Mouse (Mus musculus): ENCODE measurements around the gene Lingo1. TPM values are rescaled to one million over a fixed set of nuclear protein-coding genes. Genes with fewer than 3 reads are reported as not detected.

Lingo1 gene
- total and polyA plus RNA-seq, 2 experiments: under 0.01 to 0.27 TPM

- WGBS: 71% methylated on average over 1 of the region's 1 CpGs
- no peak for TF ChIP-seq POLR2A (IDR thresholded peaks at IDR 0.05; ENCODE audit: extremely low read depth, insufficient read depth, low read length)
- TF ChIP-seq CTCF (IDR thresholded peaks at IDR 0.05; ENCODE audit: low read depth, low read length): no peak
- Histone ChIP-seq H3K36me3 (ENCODE audit: control insufficient read depth, insufficient read depth, low read length) (no peaks in the 10 kb centered on the region), H3K9ac (ENCODE audit: low read depth, low read length) (no peak overlapping the region), H3K4me1 (ENCODE audit: control insufficient read depth, insufficient read depth, low read length) (no peaks in the 10 kb centered on the region), H3K79me2 (ENCODE audit: control insufficient read depth, insufficient read depth, low read length) (no peaks in the 10 kb centered on the region), H3K4me3 (ENCODE audit: insufficient read depth, low read depth, low read length) (no peak overlapping the region), H3K27me3 (ENCODE audit: control insufficient read depth, insufficient read depth, low read length) (no peaks in the 10 kb centered on the region), H3K27ac (replicated peaks; ENCODE audit: insufficient read depth, low read depth, low read length) (no peak overlapping the region)
- DNase-seq (ENCODE audit: extremely low read depth, low read depth, low spot score): no peak
These were observed 105.6 kb downstream of the Lingo1 start for GRCm38 (mm10) chr9:56690679-56691078.

DNA sequence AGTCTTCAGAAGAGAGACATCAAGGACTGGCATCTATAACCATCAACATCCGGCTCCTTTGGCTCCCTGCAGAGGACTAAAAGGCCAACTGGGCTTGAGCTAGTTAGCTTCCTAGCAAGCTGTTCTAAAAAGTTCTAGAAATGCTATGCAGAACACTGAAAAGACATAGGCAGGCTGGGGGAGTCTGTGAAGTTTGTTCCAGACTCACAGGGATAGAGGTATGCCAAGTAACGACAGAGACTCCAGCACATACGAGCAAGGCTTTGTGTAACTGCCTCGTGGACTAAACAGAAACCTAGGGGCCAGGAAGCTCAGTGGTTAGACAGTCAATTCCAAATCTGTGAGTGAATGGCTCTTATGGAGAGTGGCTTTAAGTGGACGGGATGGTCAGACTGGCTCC, 108.8 kb downstream of the Lingo1 start:
- no peak overlapping the region for H3K4me3 ChIP-seq (ENCODE audit: insufficient read depth, low read depth, low read length)
- no peaks in the 10 kb centered on the region for H3K27me3 ChIP-seq (ENCODE audit: control insufficient read depth, insufficient read depth, low read length)
- no peaks in the 10 kb centered on the region for H3K36me3 ChIP-seq (ENCODE audit: control insufficient read depth, insufficient read depth, low read length)
- WGBS: 87% methylated on average over 5 of the region's 5 CpGs
- H3K4me1 ChIP-seq (ENCODE audit: control insufficient read depth, insufficient read depth, low read length): no peaks in the 10 kb centered on the region
- DNase-seq (ENCODE audit: extremely low read depth, low read depth, low spot score): no peak
- no peaks in the 10 kb centered on the region for H3K79me2 ChIP-seq (ENCODE audit: control insufficient read depth, insufficient read depth, low read length)
- TF ChIP-seq POLR2A (IDR thresholded peaks at IDR 0.05; ENCODE audit: extremely low read depth, insufficient read depth, low read length) (no peak), CTCF (IDR thresholded peaks at IDR 0.05; ENCODE audit: low read depth, low read length) (no peak)
- H3K9ac ChIP-seq (ENCODE audit: low read depth, low read length): no peak overlapping the region
- no peak overlapping the region for H3K27ac ChIP-seq (replicated peaks; ENCODE audit: insufficient read depth, low read depth, low read length)

DNA sequence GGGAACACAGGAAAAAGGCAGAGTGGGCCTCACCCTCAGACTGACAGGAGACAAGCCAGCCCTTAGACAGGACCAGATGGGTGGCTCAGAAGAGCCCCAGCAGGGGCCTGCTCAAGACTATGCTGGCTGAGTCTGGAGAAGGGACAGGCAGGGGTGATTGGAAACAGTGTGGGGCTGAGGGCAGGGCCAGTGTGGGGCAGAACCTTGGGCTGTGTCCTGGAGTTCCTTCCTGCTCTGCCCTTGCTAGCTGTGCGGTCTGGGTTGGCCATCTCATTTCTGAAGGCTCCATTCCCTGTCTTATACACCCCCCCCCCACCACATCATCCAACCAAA, 109.2 kb downstream of the Lingo1 start:
- WGBS: 72% methylated on average over 1 of the region's 1 CpGs
- H3K4me1 ChIP-seq (ENCODE audit: control insufficient read depth, insufficient read depth, low read length): no peaks in the 10 kb centered on the region
- H3K27me3 ChIP-seq (ENCODE audit: control insufficient read depth, insufficient read depth, low read length): no peaks in the 10 kb centered on the region
- no peak for TF ChIP-seq CTCF (IDR thresholded peaks at IDR 0.05; ENCODE audit: low read depth, low read length)
- TF ChIP-seq POLR2A (IDR thresholded peaks at IDR 0.05; ENCODE audit: extremely low read depth, insufficient read depth, low read length): no peak
- no peak for DNase-seq (ENCODE audit: extremely low read depth, low read depth, low spot score)
- no peak overlapping the region for H3K9ac ChIP-seq (ENCODE audit: low read depth, low read length)
- H3K27ac ChIP-seq (replicated peaks; ENCODE audit: insufficient read depth, low read depth, low read length): no peak overlapping the region
- no peaks in the 10 kb centered on the region for H3K79me2 ChIP-seq (ENCODE audit: control insufficient read depth, insufficient read depth, low read length)
- H3K4me3 ChIP-seq (ENCODE audit: insufficient read depth, low read depth, low read length): no peak overlapping the region
- H3K36me3 ChIP-seq (ENCODE audit: control insufficient read depth, insufficient read depth, low read length): no peaks in the 10 kb centered on the region

- no peaks in the 10 kb centered on the region for H3K4me1 ChIP-seq (ENCODE audit: control insufficient read depth, insufficient read depth, low read length)
- no peak overlapping the region for H3K27ac ChIP-seq (replicated peaks; ENCODE audit: insufficient read depth, low read depth, low read length)
- TF ChIP-seq POLR2A (IDR thresholded peaks at IDR 0.05; ENCODE audit: extremely low read depth, insufficient read depth, low read length) (no peak), CTCF (IDR thresholded peaks at IDR 0.05; ENCODE audit: low read depth, low read length) (no peak)
- WGBS: 68% methylated on average over 14 of the region's 14 CpGs
- no peak for DNase-seq (ENCODE audit: extremely low read depth, low read depth, low spot score)
- H3K36me3 ChIP-seq (ENCODE audit: control insufficient read depth, insufficient read depth, low read length): no peaks in the 10 kb centered on the region
- H3K4me3 ChIP-seq (ENCODE audit: insufficient read depth, low read depth, low read length): no peak overlapping the region
- no peaks in the 10 kb centered on the region for H3K27me3 ChIP-seq (ENCODE audit: control insufficient read depth, insufficient read depth, low read length)
- H3K9ac ChIP-seq (ENCODE audit: low read depth, low read length): no peak overlapping the region
- H3K79me2 ChIP-seq (ENCODE audit: control insufficient read depth, insufficient read depth, low read length): no peaks in the 10 kb centered on the region
These were observed 109.7 kb downstream of the Lingo1 start for GRCm38 (mm10) chr9:56686339-56687144.

- Histone ChIP-seq H3K27ac (replicated peaks; ENCODE audit: insufficient read depth, low read depth, low read length) (no peak overlapping the region), H3K27me3 (ENCODE audit: control insufficient read depth, insufficient read depth, low read length) (no peaks in the 10 kb centered on the region), H3K4me3 (ENCODE audit: insufficient read depth, low read depth, low read length) (no peak overlapping the region), H3K36me3 (ENCODE audit: control insufficient read depth, insufficient read depth, low read length) (no peaks in the 10 kb centered on the region), H3K4me1 (ENCODE audit: control insufficient read depth, insufficient read depth, low read length) (no peaks in the 10 kb centered on the region), H3K9ac (ENCODE audit: low read depth, low read length) (no peak overlapping the region), H3K79me2 (ENCODE audit: control insufficient read depth, insufficient read depth, low read length) (no peaks in the 10 kb centered on the region)
- no peak for TF ChIP-seq POLR2A (IDR thresholded peaks at IDR 0.05; ENCODE audit: extremely low read depth, insufficient read depth, low read length)
- no peak for TF ChIP-seq CTCF (IDR thresholded peaks at IDR 0.05; ENCODE audit: low read depth, low read length)
- DNase-seq (ENCODE audit: extremely low read depth, low read depth, low spot score): no peak
- 59% methylated on average over 4 of the region's 4 CpGs for WGBS
These were observed 113.4 kb downstream of the Lingo1 start for GRCm38 (mm10) chr9:56682826-56683225.

DNA sequence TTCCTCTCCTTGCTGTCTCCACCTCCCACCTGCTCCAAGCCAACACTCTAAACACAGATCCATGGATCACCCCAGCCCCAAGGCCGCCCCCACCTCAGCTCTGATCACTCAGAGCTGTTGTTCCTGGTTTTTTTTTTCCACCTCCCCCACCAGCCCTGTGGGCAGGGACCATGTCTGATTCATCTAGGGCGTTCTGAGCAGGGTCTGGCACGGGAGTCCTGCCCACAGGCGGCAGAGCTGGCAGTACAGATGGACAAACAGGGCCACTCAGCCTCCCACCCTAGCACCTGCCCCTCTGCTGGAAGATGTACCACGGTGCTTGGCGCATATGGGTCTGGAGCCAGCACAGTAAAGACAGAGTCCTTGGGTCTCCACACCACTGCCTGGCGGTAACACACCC, 114.3 kb downstream of the Lingo1 start:
- Histone ChIP-seq H3K27ac (replicated peaks; ENCODE audit: insufficient read depth, low read depth, low read length) (no peak overlapping the region), H3K9ac (ENCODE audit: low read depth, low read length) (no peak overlapping the region)
- TF ChIP-seq POLR2A (IDR thresholded peaks at IDR 0.05; ENCODE audit: extremely low read depth, insufficient read depth, low read length): no peak
- TF ChIP-seq CTCF (IDR thresholded peaks at IDR 0.05; ENCODE audit: low read depth, low read length): no peak

More for the DNA sequence above, 114.3 kb downstream of the Lingo1 start:
- no peak for DNase-seq (ENCODE audit: extremely low read depth, low read depth, low spot score)
- no peaks in the 10 kb centered on the region for H3K4me1 ChIP-seq (ENCODE audit: control insufficient read depth, insufficient read depth, low read length)
- WGBS: 85% methylated on average over 7 of the region's 7 CpGs
- no peaks in the 10 kb centered on the region for H3K27me3 ChIP-seq (ENCODE audit: control insufficient read depth, insufficient read depth, low read length)
- no peaks in the 10 kb centered on the region for H3K36me3 ChIP-seq (ENCODE audit: control insufficient read depth, insufficient read depth, low read length)
- H3K79me2 ChIP-seq (ENCODE audit: control insufficient read depth, insufficient read depth, low read length): no peaks in the 10 kb centered on the region
- no peak overlapping the region for H3K4me3 ChIP-seq (ENCODE audit: insufficient read depth, low read depth, low read length)

Measured in liver, adult 2 months (tissue).